Mouse (Mus musculus): ENCODE measurements around the gene Zbtb3.
"Not testable (repeated sequence)": the region's sequence is repeated elsewhere in the genome, so short reads cannot be mapped to it uniquely, and the experiment has no call there.

- not testable (repeated sequence) for TF ChIP-seq CTCF (IDR thresholded peaks at IDR 0.05; ENCODE audit: low read depth); EP300 (optimal IDR thresholded peaks at IDR 0.05)
These were observed 34.0 kb downstream of the Zbtb3 start for GRCm38 (mm10) chr19:8836327-8836726.

Data from stomach, postnatal 0 days (tissue).